Mouse (Mus musculus) forebrain, embryonic 16.5 days (tissue): ENCODE data around the gene Foxn2. TPM values are rescaled to one million over a fixed set of nuclear protein-coding genes. Genes with fewer than 3 reads are reported as not detected.

Experiments
- ATAC-seq: fragments of 200-750 bp; cut with Nextera tagmentation; 2 replicates; pipeline ENCODE4 v1.8.0; 2017; ENCODE audit warnings: mild to moderate bottlenecking, moderate library complexity
- H3K27ac ChIP-seq: fragments of 300-500 bp; sonication (generic); 2 replicates; pipeline ENCODE4 v1.5.1; 2014; ENCODE audit warnings: low read length, control low read depth
- H3K27me3 ChIP-seq: fragments of 300-500 bp; sonication (generic); replicated peaks from 2 replicates; pipeline ENCODE4 v1.6.1; 2014; ENCODE audit warnings: low read length; ENCODE audit not compliant: control insufficient read depth, insufficient read depth
- H3K36me3 ChIP-seq: fragments of 300-500 bp; sonication (generic); 2 replicates; pipeline ENCODE4 v1.6.1; 2014; ENCODE audit not compliant: control insufficient read depth, insufficient read depth
- H3K4me1 ChIP-seq: fragments of 300-500 bp; sonication (generic); replicated peaks from 2 replicates; pipeline ENCODE4 v1.6.1; 2014; ENCODE audit warnings: low read length; ENCODE audit not compliant: control insufficient read depth, insufficient read depth
- H3K4me2 ChIP-seq: fragments of 300-500 bp; sonication (generic); 2 replicates; pipeline ENCODE4 v1.6.1; 2014; ENCODE audit warnings: mild to moderate bottlenecking, low read length, control low read depth
- H3K4me3 ChIP-seq: fragments of 300-500 bp; sonication (generic); replicated peaks from 2 replicates; pipeline ENCODE4 v1.5.1; 2014; ENCODE audit warnings: mild to moderate bottlenecking, low read length, control low read depth
- H3K9ac ChIP-seq: fragments of 300-500 bp; sonication (generic); replicated peaks from 2 replicates; pipeline ENCODE4 v1.6.1; 2014; ENCODE audit warnings: low read depth, low read length, control low read depth
- H3K9me3 ChIP-seq: fragments of 300-500 bp; sonication (generic); 2 replicates; pipeline ENCODE4 v1.6.1; 2016; ENCODE audit warnings: low read length; ENCODE audit not compliant: control insufficient read depth
- WGBS: fragments of 180-500 bp; shearing (Covaris S2); extraction: QIAGEN DNeasy Blood & Tissue Kit; methylation state at CpG from one replicate; pipeline ENCODE4 v1.1.7; 2014; 5-methylcytosine and 5-hydroxymethylcytosine counted together
- polyA plus RNA-seq: library from polyadenylated mRNA; unstranded; fragments of >200 nt; fragmentation: Nextera tagmentation; extraction: Ambion mirVana; gene quantifications from 2 replicates; pipeline ENCODE4 v1.2.1, GENCODE M21; 2015

Gene Foxn2
- 11.6 and 13.0 TPM in 2 replicates for polyA plus RNA-seq

DNA sequence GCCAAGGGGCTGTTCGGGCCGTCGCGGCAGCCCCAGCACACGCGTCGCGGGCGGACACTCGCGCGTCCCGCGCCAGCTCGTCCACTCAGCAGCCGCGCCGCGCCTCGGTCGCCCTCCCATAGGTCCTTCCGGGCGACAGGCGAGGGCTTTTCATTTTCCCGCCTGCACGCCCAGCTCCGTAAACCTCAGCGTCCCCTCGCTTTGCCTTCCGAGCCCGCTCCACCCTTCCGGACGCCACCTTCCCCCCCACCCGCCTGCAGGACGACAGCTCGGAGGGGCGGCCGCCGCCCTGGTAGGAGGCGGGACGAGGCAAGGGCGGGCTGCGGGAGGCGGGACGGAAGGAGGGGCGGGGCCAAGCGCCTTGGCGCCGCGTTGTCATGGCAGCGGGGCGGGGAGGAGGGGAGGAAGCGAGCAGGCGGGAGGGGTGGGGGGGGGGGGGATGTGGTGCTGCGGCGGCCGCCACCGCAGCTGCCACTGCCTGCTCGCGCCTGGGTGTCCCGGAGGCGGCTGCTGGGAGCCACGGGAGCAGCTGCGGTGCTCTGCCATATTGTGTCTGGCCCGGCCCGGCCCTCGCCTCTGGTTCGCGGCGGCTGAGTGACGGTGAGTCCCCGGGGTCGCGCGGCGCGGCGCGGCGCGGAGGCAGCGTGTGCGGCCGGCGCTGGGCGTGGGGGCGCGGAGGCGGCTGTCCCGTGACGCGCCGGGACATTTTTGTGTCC is at the start of gene Foxn2:
Foxn2 (plus strand) TSS at position 427 of the 716 bp plus-strand sequence.
- Histone ChIP-seq H3K9me3 (no peaks in the 10 kb centered on the region), H3K36me3 (no peaks in the 10 kb centered on the region), H3K27me3 (no peaks in the 10 kb centered on the region), H3K4me1 (no peaks in the 10 kb centered on the region), H3K4me2 (peak within 1 kb of the TSS; percentile 89), H3K9ac (peak within 1 kb of the TSS; percentile 84), H3K4me3 (peak within 1 kb of the TSS; percentile 93), H3K27ac (peak within 1 kb of the TSS; percentile 90)
- peak; percentile 88 for ATAC-seq
- WGBS, result under 1% methylated on average over 54 of the region's 93 CpGs

DNA sequence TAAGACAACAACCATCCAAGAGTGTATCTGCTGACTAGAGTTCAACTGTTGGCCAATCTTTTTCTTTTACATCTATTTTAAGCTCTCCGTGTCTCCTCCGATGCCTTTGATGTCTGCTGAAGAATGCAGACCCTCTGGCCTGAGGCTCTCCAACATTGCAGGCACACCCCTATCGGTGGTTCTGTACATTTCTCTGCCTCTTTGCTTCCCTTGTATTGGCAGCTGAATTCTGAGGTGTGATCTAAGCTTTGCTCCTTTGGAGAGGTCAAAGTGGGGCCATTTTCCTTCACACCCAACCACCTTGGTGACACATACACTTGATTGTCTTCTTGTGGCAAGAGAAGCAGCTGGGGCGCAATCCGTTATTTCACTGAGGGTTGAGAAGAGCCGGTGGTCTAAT is 43.0 kb upstream of the Foxn2 start:
- H3K27ac ChIP-seq, result no peak overlapping the region
- no peak for ATAC-seq
- peaks cover 6% of the 10 kb centered on the region for H3K4me1 ChIP-seq
- no peak overlapping the region for H3K4me2 ChIP-seq
- 75% methylated on average over 6 of the region's 6 CpGs for WGBS
- H3K36me3 ChIP-seq, result no peaks in the 10 kb centered on the region
- H3K4me3 ChIP-seq, result no peak overlapping the region
- H3K9me3 ChIP-seq, result no peaks in the 10 kb centered on the region
- H3K27me3 ChIP-seq, result no peaks in the 10 kb centered on the region
- H3K9ac ChIP-seq, result no peak overlapping the region

- Histone ChIP-seq H3K4me2 (no peak overlapping the region), H3K27me3 (no peaks in the 10 kb centered on the region), H3K27ac (no peak overlapping the region), H3K9ac (no peak overlapping the region), H3K9me3 (no peaks in the 10 kb centered on the region), H3K4me3 (no peak overlapping the region), H3K36me3 (no peaks in the 10 kb centered on the region), H3K4me1 (peaks cover 6% of the 10 kb centered on the region)
- 78% methylated on average over 6 of the region's 6 CpGs for WGBS
- ATAC-seq, result no peak
Observed at GRCm38 (mm10) chr17:88398090-88398489, 42.4 kb upstream of the Foxn2 start.

DNA sequence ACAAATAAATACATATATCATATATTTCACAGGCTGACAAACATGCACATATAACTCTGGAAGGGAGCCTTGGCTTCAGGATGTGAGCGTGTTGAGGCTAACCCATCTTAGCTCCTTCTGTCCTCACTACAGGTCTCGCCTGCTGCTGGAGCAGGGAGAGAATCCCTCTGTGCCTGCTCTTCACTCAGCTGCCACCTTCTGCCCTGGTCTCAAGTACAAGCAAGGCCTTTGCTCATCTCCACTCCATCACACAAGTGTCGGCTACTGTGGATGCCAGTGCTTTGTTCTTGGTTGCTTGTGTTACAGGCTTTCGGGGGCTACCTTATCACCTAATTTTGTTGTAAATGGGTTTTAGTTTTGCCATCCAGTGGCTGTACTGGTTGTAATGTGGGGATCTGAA is 41.7 kb upstream of the Foxn2 start:
- Histone ChIP-seq H3K27ac (no peak overlapping the region), H3K4me2 (no peak overlapping the region), H3K9me3 (no peaks in the 10 kb centered on the region), H3K27me3 (no peaks in the 10 kb centered on the region), H3K4me3 (no peak overlapping the region), H3K9ac (no peak overlapping the region), H3K36me3 (no peaks in the 10 kb centered on the region), H3K4me1 (peaks cover 7% of the 10 kb centered on the region)
- ATAC-seq, result no peak
- 86% methylated on average over 4 of the region's 4 CpGs for WGBS

DNA sequence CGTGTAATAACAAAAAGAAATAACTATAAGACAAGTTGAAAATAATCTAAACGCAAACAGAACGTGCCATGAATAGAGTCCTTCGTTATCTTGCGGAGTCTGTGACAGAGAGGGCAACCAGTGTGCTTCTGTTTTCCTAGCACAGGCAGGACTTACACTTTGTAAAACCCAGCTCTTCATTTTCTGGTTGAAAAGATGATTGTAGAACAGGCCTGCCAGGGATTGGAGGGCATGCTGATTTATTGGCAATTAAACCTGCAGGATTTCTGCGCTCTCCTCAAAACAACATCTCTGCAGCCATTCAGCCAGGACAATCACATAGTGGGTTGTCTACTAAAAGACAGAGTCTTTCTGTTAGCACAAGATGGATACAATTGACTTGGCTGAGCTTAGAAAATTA is 40.4 kb upstream of the Foxn2 start:
- Histone ChIP-seq H3K4me2 (no peak overlapping the region), H3K4me3 (no peak overlapping the region), H3K27me3 (no peaks in the 10 kb centered on the region), H3K9me3 (no peaks in the 10 kb centered on the region), H3K27ac (no peak overlapping the region), H3K4me1 (peaks cover 17% of the 10 kb centered on the region), H3K9ac (no peak overlapping the region), H3K36me3 (no peaks in the 10 kb centered on the region)
- 4% methylated on average over 6 of the region's 6 CpGs for WGBS
- ATAC-seq, result peak; percentile 33; the same call in 1 of the 2 replicates

GRCm38 (mm10) chr17:88400702-88401475 is 39.6 kb upstream of the Foxn2 start:
- Histone ChIP-seq H3K4me1 (peaks cover 19% of the 10 kb centered on the region), H3K4me3 (no peak overlapping the region), H3K27ac (peak overlapping the region; percentile 33; the same call in 1 of the 2 replicates), H3K36me3 (no peaks in the 10 kb centered on the region), H3K9ac (no peak overlapping the region), H3K9me3 (no peaks in the 10 kb centered on the region), H3K4me2 (no peak overlapping the region), H3K27me3 (no peaks in the 10 kb centered on the region)
- 60% methylated on average over 15 of the region's 15 CpGs for WGBS
- ATAC-seq, result no peak

DNA sequence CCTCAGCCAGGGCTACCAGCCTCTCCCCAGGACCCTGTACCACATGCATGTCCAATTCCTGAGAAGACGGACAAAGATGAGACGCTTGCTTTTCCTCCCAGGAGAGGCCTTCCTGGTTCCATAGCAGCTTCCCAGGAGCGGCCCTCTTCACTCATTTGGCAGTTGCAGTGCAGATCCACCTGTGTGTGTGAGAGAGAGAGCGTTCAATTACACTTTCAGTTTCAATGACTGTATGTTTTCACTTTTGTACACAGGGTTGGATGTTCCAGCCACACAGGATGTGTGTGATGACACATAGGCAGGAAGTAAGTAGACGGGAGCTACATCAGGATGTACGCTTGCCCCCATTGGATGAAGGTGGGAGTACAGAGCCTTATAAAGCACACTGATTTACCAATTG is 37.2 kb upstream of the Foxn2 start:
- no peak overlapping the region for H3K9ac ChIP-seq
- no peak overlapping the region for H3K4me3 ChIP-seq
- H3K4me2 ChIP-seq, result no peak overlapping the region
- peaks cover 19% of the 10 kb centered on the region for H3K4me1 ChIP-seq
- no peak for ATAC-seq
- H3K27me3 ChIP-seq, result no peaks in the 10 kb centered on the region
- no peak overlapping the region for H3K27ac ChIP-seq
- WGBS, result 82% methylated on average over 6 of the region's 6 CpGs
- no peaks in the 10 kb centered on the region for H3K36me3 ChIP-seq
- no peaks in the 10 kb centered on the region for H3K9me3 ChIP-seq

GRCm38 (mm10) chr17:88404471-88404870 is 36.0 kb upstream of the Foxn2 start:
- peak overlapping the region; percentile 38 for H3K4me2 ChIP-seq
- H3K27me3 ChIP-seq, result no peaks in the 10 kb centered on the region
- H3K4me1 ChIP-seq, result peaks cover 19% of the 10 kb centered on the region
- no peak overlapping the region for H3K9ac ChIP-seq
- peak; percentile 83 for ATAC-seq
- peak overlapping the region; percentile 14; the same call in 1 of the 2 replicates for H3K4me3 ChIP-seq
- WGBS, result under 1% methylated on average over 6 of the region's 6 CpGs
- no peaks in the 10 kb centered on the region for H3K36me3 ChIP-seq
- H3K9me3 ChIP-seq, result no peaks in the 10 kb centered on the region
- H3K27ac ChIP-seq, result no peak overlapping the region

GRCm38 (mm10) chr17:88405076-88405475 is 35.4 kb upstream of the Foxn2 start:
- peaks cover 19% of the 10 kb centered on the region for H3K4me1 ChIP-seq
- H3K9ac ChIP-seq, result no peak overlapping the region
- no peaks in the 10 kb centered on the region for H3K9me3 ChIP-seq
- H3K27ac ChIP-seq, result 0 out of 2 replicates have a peak overlapping the region, but pooled peaks have one; percentile 10
- H3K4me3 ChIP-seq, result peak overlapping the region; percentile 14; the same call in 1 of the 2 replicates
- ATAC-seq, result 0 out of 2 replicates have a peak, but pooled peaks have one; percentile 16
- no peaks in the 10 kb centered on the region for H3K36me3 ChIP-seq
- 24% methylated on average over 19 of the region's 19 CpGs for WGBS
- H3K27me3 ChIP-seq, result no peaks in the 10 kb centered on the region
- H3K4me2 ChIP-seq, result peak overlapping the region; percentile 38
